Mouse (Mus musculus): ENCODE data around the gene Il10rb.

Il10rb gene

GRCm38 (mm10) chr16:91450137-91451064, 44.4 kb downstream of the Il10rb start:
- DNase-seq (ENCODE audit: low read depth) = no peak

GRCm38 (mm10) chr16:91451949-91452348, 46.0 kb downstream of the Il10rb start:
- no peak for DNase-seq (ENCODE audit: low read depth)

- no peak for DNase-seq (ENCODE audit: low read depth)
Measured at GRCm38 (mm10) chr16:91452363-91452896, 46.5 kb downstream of the Il10rb start.

GRCm38 (mm10) chr16:91455868-91456267, 49.9 kb downstream of the Il10rb start:
- no peak for DNase-seq (ENCODE audit: low read depth)

GRCm38 (mm10) chr16:91458301-91458746, 52.4 kb downstream of the Il10rb start:
- no peak for DNase-seq (ENCODE audit: low read depth)

- DNase-seq (ENCODE audit: low read depth) = no peak
Measured at GRCm38 (mm10) chr16:91458976-91459375, 53.0 kb downstream of the Il10rb start.

- DNase-seq (ENCODE audit: low read depth) = no peak
Measured at GRCm38 (mm10) chr16:91459396-91459795, 53.4 kb downstream of the Il10rb start.

GRCm38 (mm10) chr16:91459841-91460370, 53.9 kb downstream of the Il10rb start:
- no peak for DNase-seq (ENCODE audit: low read depth)

GRCm38 (mm10) chr16:91461066-91461638, 55.2 kb downstream of the Il10rb start:
- no peak for DNase-seq (ENCODE audit: low read depth)

- DNase-seq (ENCODE audit: low read depth) = no peak
Measured at GRCm38 (mm10) chr16:91461773-91462181, 55.8 kb downstream of the Il10rb start.

GRCm38 (mm10) chr16:91462644-91463043, 56.7 kb downstream of the Il10rb start:
- DNase-seq (ENCODE audit: low read depth) = no peak

GRCm38 (mm10) chr16:91463400-91463799, 57.4 kb downstream of the Il10rb start:
- no peak for DNase-seq (ENCODE audit: low read depth)

- no peak for DNase-seq (ENCODE audit: low read depth)
Measured at GRCm38 (mm10) chr16:91463836-91464400, 58.0 kb downstream of the Il10rb start.

- peak; percentile 93 for DNase-seq (ENCODE audit: low read depth)
Measured at GRCm38 (mm10) chr16:91464594-91465504, 58.9 kb downstream of the Il10rb start.

- DNase-seq (ENCODE audit: low read depth) = no peak
Measured at GRCm38 (mm10) chr16:91465505-91466240, 59.7 kb downstream of the Il10rb start.

GRCm38 (mm10) chr16:91466566-91466965, 60.6 kb downstream of the Il10rb start:
- no peak for DNase-seq (ENCODE audit: low read depth)

- no peak for DNase-seq (ENCODE audit: low read depth)
Measured at GRCm38 (mm10) chr16:91470470-91470869, 64.5 kb downstream of the Il10rb start.

- DNase-seq (ENCODE audit: low read depth) = no peak
Measured at GRCm38 (mm10) chr16:91471481-91471880, 65.5 kb downstream of the Il10rb start.
